Mouse (Mus musculus) forebrain, embryonic 13.5 days (tissue): ENCODE results near the gene A030014E15Rik. TPM values are rescaled to one million over a fixed set of nuclear protein-coding genes. Genes with fewer than 3 reads are reported as not detected.
"Not testable (repeated sequence)": the region's sequence is repeated elsewhere in the genome, so short reads cannot be mapped to it uniquely, and the experiment has no call there.

Source experiments
- ATAC-seq: fragments of 200-750 bp; cut with Nextera tagmentation; 2 replicates; pipeline ENCODE4 v1.8.0; 2017
- H3K27ac ChIP-seq: fragments of 300-500 bp; sonication (generic); 2 replicates; pipeline ENCODE4 v1.5.1; 2015; ENCODE audit warnings: inconsistent platforms, mild to moderate bottlenecking, moderate library complexity
- H3K27me3 ChIP-seq: fragments of 300-500 bp; sonication (generic); 2 replicates; pipeline ENCODE4 v1.6.1; 2015; ENCODE audit warnings: mild to moderate bottlenecking, inconsistent platforms
- H3K36me3 ChIP-seq: fragments of 300-500 bp; sonication (generic); 2 replicates; pipeline ENCODE4 v1.6.1; 2015; ENCODE audit warnings: mild to moderate bottlenecking, inconsistent platforms; ENCODE audit not compliant: poor library complexity, severe bottlenecking
- H3K4me1 ChIP-seq: fragments of 300-500 bp; sonication (generic); 2 replicates; pipeline ENCODE4 v1.6.1; 2015; ENCODE audit warnings: inconsistent platforms
- H3K4me2 ChIP-seq: fragments of 300-500 bp; sonication (generic); 2 replicates; pipeline ENCODE4 v1.6.1; 2015; ENCODE audit warnings: inconsistent platforms, mild to moderate bottlenecking, moderate library complexity
- H3K4me3 ChIP-seq: fragments of 300-500 bp; sonication (generic); 2 replicates; pipeline ENCODE4 v1.5.1; 2015; ENCODE audit warnings: mild to moderate bottlenecking, inconsistent platforms
- H3K9ac ChIP-seq: fragments of 300-500 bp; sonication (generic); 2 replicates; pipeline ENCODE4 v1.6.1; 2015; ENCODE audit warnings: mild to moderate bottlenecking, inconsistent platforms
- H3K9me3 ChIP-seq: fragments of 300-500 bp; sonication (generic); replicated peaks from 2 replicates; pipeline ENCODE4 v1.6.1; 2016; ENCODE audit warnings: inconsistent platforms
- WGBS: fragments of 180-500 bp; shearing (Covaris S2); methylation state at CpG from one replicate; pipeline ENCODE4 v1.1.7; 2015; 5-methylcytosine and 5-hydroxymethylcytosine counted together
- polyA plus RNA-seq: library from polyadenylated mRNA; unstranded; fragments of >200 nt; fragmentation: Nextera tagmentation; extraction: Ambion mirVana; gene quantifications from 2 replicates; pipeline ENCODE4 v1.2.1, GENCODE M21; 2015

Gene A030014E15Rik
- polyA plus RNA-seq, 1 experiment from 2014 or later = not detected

GRCm38 (mm10) chr1:82943295-82943694, 18.6 kb downstream of the A030014E15Rik start, which contains the start of gene A030003K21Rik:
TSS of gene A030003K21Rik (minus strand) at chr1:82943388.
- WGBS = no CpG with 5 or more reads among the region's 6 CpGs
- not testable (repeated sequence) for H3K9me3 ChIP-seq, ATAC-seq, H3K27me3 ChIP-seq, H3K4me3 ChIP-seq, H3K36me3 ChIP-seq, H3K9ac ChIP-seq, H3K27ac ChIP-seq, H3K4me1 ChIP-seq, H3K4me2 ChIP-seq

GRCm38 (mm10) chr1:82946029-82946428, 21.3 kb downstream of the A030014E15Rik start:
- not testable (repeated sequence) for H3K36me3 ChIP-seq, H3K4me1 ChIP-seq, ATAC-seq, H3K27ac ChIP-seq, H3K9me3 ChIP-seq, H3K4me2 ChIP-seq, H3K27me3 ChIP-seq, H3K4me3 ChIP-seq, H3K9ac ChIP-seq
- WGBS = no CpG with 5 or more reads among the region's 2 CpGs

- Histone ChIP-seq H3K9me3 (no peaks in the 10 kb centered on the region), H3K27me3 (no peaks in the 10 kb centered on the region), H3K4me2 (no peak overlapping the region), H3K27ac (no peak overlapping the region), H3K36me3 (no peaks in the 10 kb centered on the region), H3K4me1 (no peaks in the 10 kb centered on the region), H3K4me3 (no peak overlapping the region), H3K9ac (no peak overlapping the region)
- ATAC-seq = no peak
- WGBS = 81% methylated on average over 2 of the region's 2 CpGs
These were observed 23.9 kb downstream of the A030014E15Rik start for GRCm38 (mm10) chr1:82948601-82949000.

- not testable (repeated sequence) for H3K36me3 ChIP-seq, H3K4me3 ChIP-seq, H3K9me3 ChIP-seq, ATAC-seq, H3K27me3 ChIP-seq, H3K4me1 ChIP-seq, H3K9ac ChIP-seq, H3K27ac ChIP-seq, H3K4me2 ChIP-seq
These were observed 31.2 kb downstream of the A030014E15Rik start, which contains the start of gene Gm7544 for GRCm38 (mm10) chr1:82955913-82956312. TSS of gene Gm7544 (minus strand) at chr1:82956013.

- no peak within 1 kb of the TSS for H3K9ac ChIP-seq
- H3K9me3 ChIP-seq = no peaks in the 10 kb centered on the region
- 93% methylated on average over 11 of the region's 11 CpGs for WGBS
- no peak within 1 kb of the TSS for H3K27ac ChIP-seq
- H3K4me1 ChIP-seq = no peaks in the 10 kb centered on the region
- no peaks in the 10 kb centered on the region for H3K36me3 ChIP-seq
- H3K4me3 ChIP-seq = no peak within 1 kb of the TSS
- ATAC-seq = no peak
- no peaks in the 10 kb centered on the region for H3K27me3 ChIP-seq
- no peak within 1 kb of the TSS for H3K4me2 ChIP-seq
These were observed 35.2 kb downstream of the A030014E15Rik start, which contains the start of gene Gm47955 for GRCm38 (mm10) chr1:82959870-82960385. TSS of gene Gm47955 (plus strand) at chr1:82960286.

GRCm38 (mm10) chr1:82966413-82966812, 41.7 kb downstream of the A030014E15Rik start:
- H3K4me3 ChIP-seq = no peak overlapping the region
- H3K27ac ChIP-seq = no peak overlapping the region
- H3K4me1 ChIP-seq = no peaks in the 10 kb centered on the region
- no peaks in the 10 kb centered on the region for H3K27me3 ChIP-seq
- no peaks in the 10 kb centered on the region for H3K9me3 ChIP-seq
- WGBS = 66% methylated on average over 3 of the region's 3 CpGs
- no peak overlapping the region for H3K9ac ChIP-seq
- no peak overlapping the region for H3K4me2 ChIP-seq
- no peaks in the 10 kb centered on the region for H3K36me3 ChIP-seq
- no peak for ATAC-seq

- Histone ChIP-seq H3K4me3 (no peak overlapping the region), H3K4me2 (no peak overlapping the region), H3K9me3 (no peaks in the 10 kb centered on the region), H3K36me3 (no peaks in the 10 kb centered on the region), H3K27me3 (no peaks in the 10 kb centered on the region), H3K9ac (no peak overlapping the region), H3K27ac (no peak overlapping the region), H3K4me1 (no peaks in the 10 kb centered on the region)
- WGBS = 70% methylated on average over 4 of the region's 4 CpGs
- ATAC-seq = no peak
These were observed 47.3 kb downstream of the A030014E15Rik start for GRCm38 (mm10) chr1:82972046-82972445.

GRCm38 (mm10) chr1:82973244-82973643, 48.5 kb downstream of the A030014E15Rik start:
- ATAC-seq = no peak
- no peak overlapping the region for H3K4me2 ChIP-seq
- 95% methylated on average over 1 of the region's 1 CpGs for WGBS

GRCm38 (mm10) chr1:82973901-82974300, 49.2 kb downstream of the A030014E15Rik start:
- 78% methylated on average over 6 of the region's 6 CpGs for WGBS
- no peak for ATAC-seq

More at GRCm38 (mm10) chr1:82973244-82973643, 48.5 kb downstream of the A030014E15Rik start:
- H3K4me3 ChIP-seq = no peak overlapping the region
- H3K9ac ChIP-seq = no peak overlapping the region
- H3K27ac ChIP-seq = no peak overlapping the region
- no peaks in the 10 kb centered on the region for H3K4me1 ChIP-seq
- H3K36me3 ChIP-seq = no peaks in the 10 kb centered on the region
- H3K27me3 ChIP-seq = no peaks in the 10 kb centered on the region
- no peaks in the 10 kb centered on the region for H3K9me3 ChIP-seq

GRCm38 (mm10) chr1:82974342-82974741, 49.6 kb downstream of the A030014E15Rik start:
- no peak overlapping the region for H3K4me3 ChIP-seq
- no peak overlapping the region for H3K4me2 ChIP-seq
- 94% methylated on average over 9 of the region's 9 CpGs for WGBS
- H3K9me3 ChIP-seq = no peaks in the 10 kb centered on the region
- H3K27ac ChIP-seq = no peak overlapping the region
- ATAC-seq = no peak
- no peaks in the 10 kb centered on the region for H3K36me3 ChIP-seq
- H3K9ac ChIP-seq = no peak overlapping the region
- no peaks in the 10 kb centered on the region for H3K4me1 ChIP-seq
- no peaks in the 10 kb centered on the region for H3K27me3 ChIP-seq

More at GRCm38 (mm10) chr1:82973901-82974300, 49.2 kb downstream of the A030014E15Rik start:
- H3K9ac ChIP-seq = no peak overlapping the region
- H3K36me3 ChIP-seq = no peaks in the 10 kb centered on the region
- no peak overlapping the region for H3K27ac ChIP-seq
- no peak overlapping the region for H3K4me3 ChIP-seq
- no peaks in the 10 kb centered on the region for H3K9me3 ChIP-seq
- no peaks in the 10 kb centered on the region for H3K27me3 ChIP-seq
- no peak overlapping the region for H3K4me2 ChIP-seq
- no peaks in the 10 kb centered on the region for H3K4me1 ChIP-seq

Other genes with a start within 250 kb of the A030014E15Rik start
- gene Mff, start 200.0 kb upstream of the A030014E15Rik start, polyA plus RNA-seq = 336 and 349 TPM in 2 replicates
- 0.20 and 0.36 TPM in 2 replicates for gene Tm4sf20, start 156.5 kb upstream of the A030014E15Rik start, polyA plus RNA-seq
- gene Gm47791, start 153.7 kb upstream of the A030014E15Rik start, polyA plus RNA-seq = not detected in 2 replicates
- 28.6 and 31.7 TPM in 2 replicates for gene Agfg1, start 85.4 kb upstream of the A030014E15Rik start, polyA plus RNA-seq
- gene A030005L19Rik, start 11.6 kb upstream of the A030014E15Rik start, polyA plus RNA-seq = not detected in 2 replicates
- gene Gm6217, start 6.5 kb downstream of the A030014E15Rik start, polyA plus RNA-seq = not detected in 2 replicates
- not detected in 2 replicates for gene A030003K21Rik, start 18.5 kb downstream of the A030014E15Rik start, polyA plus RNA-seq
- not detected in 2 replicates for gene Gm7544, start 31.1 kb downstream of the A030014E15Rik start, polyA plus RNA-seq
- not detected in 2 replicates for gene Gm47955, start 35.4 kb downstream of the A030014E15Rik start, polyA plus RNA-seq
- gene Gm47959, start 75.6 kb downstream of the A030014E15Rik start, polyA plus RNA-seq = not detected in 2 replicates
- gene Slc19a3, start 113.5 kb downstream of the A030014E15Rik start, polyA plus RNA-seq = 0.35 and 0.59 TPM in 2 replicates
- not detected in 2 replicates for gene Krtap28-10, start 117.6 kb downstream of the A030014E15Rik start, polyA plus RNA-seq
- gene Gm47969, start 120.0 kb downstream of the A030014E15Rik start, polyA plus RNA-seq = not detected in 2 replicates
- not detected in 2 replicates for gene A030005K14Rik, start 134.5 kb downstream of the A030014E15Rik start, polyA plus RNA-seq
- gene Krtap28-13, start 136.0 kb downstream of the A030014E15Rik start, polyA plus RNA-seq = not detected in 2 replicates
- not detected in 2 replicates for gene Ccl20, start 191.8 kb downstream of the A030014E15Rik start, polyA plus RNA-seq
- 0.54 and 0.89 TPM in 2 replicates for gene Daw1, start 234.8 kb downstream of the A030014E15Rik start, polyA plus RNA-seq